Mouse (Mus musculus): ENCODE measurements around the gene Rpl18a. TPM values are rescaled to one million over a fixed set of nuclear protein-coding genes. Genes with fewer than 3 reads are reported as not detected.
A peak's percentile ranks its signal among the peaks of the same experiment; 100 is the strongest.

Gene Rpl18a
- total RNA-seq, 2 experiments from 2014 or later = 492 to 1,896 TPM

- ATAC-seq (replicated peaks; ENCODE audit: low FRiP score, poor library complexity, severe bottlenecking) = no peak
Observed at GRCm38 (mm10) chr8:70864712-70865221, 32.4 kb downstream of the Rpl18a start.

GRCm38 (mm10) chr8:70863956-70864711 is 33.1 kb downstream of the Rpl18a start:
- ATAC-seq (replicated peaks; ENCODE audit: low FRiP score, poor library complexity, severe bottlenecking) = no peak

GRCm38 (mm10) chr8:70862824-70863641 is 34.2 kb downstream of the Rpl18a start, which contains the start of gene Kcnn1:
Kcnn1 (minus strand) TSS chr8:70863258.
- no peak for ATAC-seq (replicated peaks; ENCODE audit: low FRiP score, poor library complexity, severe bottlenecking)

- ATAC-seq (replicated peaks; ENCODE audit: low FRiP score, poor library complexity, severe bottlenecking) = no peak
Observed at GRCm38 (mm10) chr8:70857516-70857915, 39.7 kb downstream of the Rpl18a start.

- peak; percentile 70 for ATAC-seq (replicated peaks; ENCODE audit: low FRiP score, poor library complexity, severe bottlenecking)
Observed at GRCm38 (mm10) chr8:70856541-70857197, 40.5 kb downstream of the Rpl18a start.

- no peak for ATAC-seq (replicated peaks; ENCODE audit: low FRiP score, poor library complexity, severe bottlenecking)
Observed at GRCm38 (mm10) chr8:70856028-70856427, 41.2 kb downstream of the Rpl18a start.

GRCm38 (mm10) chr8:70853863-70854262 is 43.3 kb downstream of the Rpl18a start:
- no peak for ATAC-seq (replicated peaks; ENCODE audit: low FRiP score, poor library complexity, severe bottlenecking)

- no peak for ATAC-seq (replicated peaks; ENCODE audit: low FRiP score, poor library complexity, severe bottlenecking)
Observed at GRCm38 (mm10) chr8:70852595-70853231, 44.5 kb downstream of the Rpl18a start.

- no peak for ATAC-seq (replicated peaks; ENCODE audit: low FRiP score, poor library complexity, severe bottlenecking)
Observed at GRCm38 (mm10) chr8:70851837-70852236, 45.4 kb downstream of the Rpl18a start.

- no peak for ATAC-seq (replicated peaks; ENCODE audit: low FRiP score, poor library complexity, severe bottlenecking)
Observed at GRCm38 (mm10) chr8:70850947-70851346, 46.3 kb downstream of the Rpl18a start.

- no peak for ATAC-seq (replicated peaks; ENCODE audit: low FRiP score, poor library complexity, severe bottlenecking)
Observed at GRCm38 (mm10) chr8:70850132-70850845, 46.9 kb downstream of the Rpl18a start.

GRCm38 (mm10) chr8:70849333-70849990 is 47.8 kb downstream of the Rpl18a start:
- no peak for ATAC-seq (replicated peaks; ENCODE audit: low FRiP score, poor library complexity, severe bottlenecking)

- ATAC-seq (replicated peaks; ENCODE audit: low FRiP score, poor library complexity, severe bottlenecking) = no peak
Observed at GRCm38 (mm10) chr8:70846371-70847154, 50.6 kb downstream of the Rpl18a start.

- no peak for ATAC-seq (replicated peaks; ENCODE audit: low FRiP score, poor library complexity, severe bottlenecking)
Observed at GRCm38 (mm10) chr8:70845108-70845507, 52.1 kb downstream of the Rpl18a start.
